Mouse (Mus musculus): ENCODE results near the gene Klhdc8b. TPM values are rescaled to one million over a fixed set of nuclear protein-coding genes. Genes with fewer than 3 reads are reported as not detected.

The Klhdc8b gene
- polyA plus RNA-seq, 1 experiment = 1.4 TPM

GRCm38 (mm10) chr9:108449860-108450259, 11.5 kb downstream of the Klhdc8b start:
- H3K27me3 ChIP-seq (ENCODE audit: control insufficient read depth, insufficient read depth, insufficient read length) = peaks cover 11% of the 10 kb centered on the region
- H3K4me3 ChIP-seq (ENCODE audit: insufficient read depth, poor library complexity, severe bottlenecking) = no peak overlapping the region
- TF ChIP-seq MYOD1 (IDR thresholded peaks at IDR 0.05; ENCODE audit: control insufficient read depth, insufficient read length, low read depth) (no peak), MAX (IDR thresholded peaks at IDR 0.05) (no peak), MYOG (IDR thresholded peaks at IDR 0.05; ENCODE audit: control insufficient read depth, extremely low read depth, insufficient read length) (no peak)

GRCm38 (mm10) chr9:108445125-108445524, 16.3 kb downstream of the Klhdc8b start:
- H3ac ChIP-seq (ENCODE audit: control insufficient read depth, insufficient read length, low read depth) = no peak overlapping the region
- H3K4me3 ChIP-seq (ENCODE audit: insufficient read depth, poor library complexity, severe bottlenecking) = no peak overlapping the region
- no peak for TF ChIP-seq CTCF (IDR thresholded peaks at IDR 0.05; ENCODE audit: control insufficient read depth, insufficient read depth, insufficient read length)
- TF ChIP-seq MAX (IDR thresholded peaks at IDR 0.05) = no peak
- TF ChIP-seq FOSL1 (IDR thresholded peaks at IDR 0.05; ENCODE audit: insufficient read depth, low read length, poor library complexity, severe bottlenecking) = no peak
- no peak for TF ChIP-seq MYOD1 (IDR thresholded peaks at IDR 0.05; ENCODE audit: control insufficient read depth, insufficient read length, low read depth)
- no peak for TF ChIP-seq USF1 (IDR thresholded peaks at IDR 0.05; ENCODE audit: low read depth)
- no peak for TF ChIP-seq CEBPB (IDR thresholded peaks at IDR 0.05; ENCODE audit: low read depth)
- no peak for TF ChIP-seq MYOG (IDR thresholded peaks at IDR 0.05; ENCODE audit: control insufficient read depth, extremely low read depth, insufficient read length)
- H3K36me3 ChIP-seq (ENCODE audit: control insufficient read depth, insufficient read depth) = no peaks in the 10 kb centered on the region
- H3K79me3 ChIP-seq (ENCODE audit: low read depth) = no peaks in the 10 kb centered on the region
- no peaks in the 10 kb centered on the region for H3K79me2 ChIP-seq (ENCODE audit: control insufficient read depth, insufficient read depth)
- H3K27me3 ChIP-seq (ENCODE audit: control insufficient read depth, insufficient read depth, insufficient read length) = peaks cover 16% of the 10 kb centered on the region

More at GRCm38 (mm10) chr9:108449860-108450259, 11.5 kb downstream of the Klhdc8b start:
- Histone ChIP-seq H3K79me3 (ENCODE audit: low read depth) (no peaks in the 10 kb centered on the region), H3K79me2 (ENCODE audit: control insufficient read depth, insufficient read depth) (no peaks in the 10 kb centered on the region), H3ac (ENCODE audit: control insufficient read depth, insufficient read length, low read depth) (no peak overlapping the region), H3K36me3 (ENCODE audit: control insufficient read depth, insufficient read depth) (no peaks in the 10 kb centered on the region)

- H3K36me3 ChIP-seq (ENCODE audit: control insufficient read depth, insufficient read depth) = no peaks in the 10 kb centered on the region
- H3K27me3 ChIP-seq (ENCODE audit: control insufficient read depth, insufficient read depth, insufficient read length) = peaks cover 32% of the 10 kb centered on the region
- no peak for TF ChIP-seq CEBPB (IDR thresholded peaks at IDR 0.05; ENCODE audit: low read depth)
- no peak for TF ChIP-seq USF1 (IDR thresholded peaks at IDR 0.05; ENCODE audit: low read depth)
- no peak for TF ChIP-seq MAX (IDR thresholded peaks at IDR 0.05)
- TF ChIP-seq MYOG (IDR thresholded peaks at IDR 0.05; ENCODE audit: control insufficient read depth, extremely low read depth, insufficient read length) = no peak
- no peak for TF ChIP-seq CTCF (IDR thresholded peaks at IDR 0.05; ENCODE audit: control insufficient read depth, insufficient read depth, insufficient read length)
- TF ChIP-seq FOSL1 (IDR thresholded peaks at IDR 0.05; ENCODE audit: insufficient read depth, low read length, poor library complexity, severe bottlenecking) = no peak
- TF ChIP-seq MYOD1 (IDR thresholded peaks at IDR 0.05; ENCODE audit: control insufficient read depth, insufficient read length, low read depth) = no peak
- no peaks in the 10 kb centered on the region for H3K79me2 ChIP-seq (ENCODE audit: control insufficient read depth, insufficient read depth)
- no peak overlapping the region for H3K4me3 ChIP-seq (ENCODE audit: insufficient read depth, poor library complexity, severe bottlenecking)
- no peak overlapping the region for H3ac ChIP-seq (ENCODE audit: control insufficient read depth, insufficient read length, low read depth)
- H3K79me3 ChIP-seq (ENCODE audit: low read depth) = no peaks in the 10 kb centered on the region
These were observed 20.0 kb downstream of the Klhdc8b start for GRCm38 (mm10) chr9:108441236-108441919.

GRCm38 (mm10) chr9:108440485-108440884, 20.9 kb downstream of the Klhdc8b start:
- H3K27me3 ChIP-seq (ENCODE audit: control insufficient read depth, insufficient read depth, insufficient read length) = peaks cover 34% of the 10 kb centered on the region
- no peaks in the 10 kb centered on the region for H3K36me3 ChIP-seq (ENCODE audit: control insufficient read depth, insufficient read depth)
- H3ac ChIP-seq (ENCODE audit: control insufficient read depth, insufficient read length, low read depth) = no peak overlapping the region
- H3K4me3 ChIP-seq (ENCODE audit: insufficient read depth, poor library complexity, severe bottlenecking) = no peak overlapping the region
- no peak for TF ChIP-seq MYOD1 (IDR thresholded peaks at IDR 0.05; ENCODE audit: control insufficient read depth, insufficient read length, low read depth)
- TF ChIP-seq CTCF (IDR thresholded peaks at IDR 0.05; ENCODE audit: control insufficient read depth, insufficient read depth, insufficient read length) = no peak
- no peak for TF ChIP-seq MYOG (IDR thresholded peaks at IDR 0.05; ENCODE audit: control insufficient read depth, extremely low read depth, insufficient read length)
- TF ChIP-seq FOSL1 (IDR thresholded peaks at IDR 0.05; ENCODE audit: insufficient read depth, low read length, poor library complexity, severe bottlenecking) = no peak
- H3K79me2 ChIP-seq (ENCODE audit: control insufficient read depth, insufficient read depth) = no peaks in the 10 kb centered on the region
- H3K79me3 ChIP-seq (ENCODE audit: low read depth) = no peaks in the 10 kb centered on the region

GRCm38 (mm10) chr9:108439176-108439575, 22.2 kb downstream of the Klhdc8b start:
- H3ac ChIP-seq (ENCODE audit: control insufficient read depth, insufficient read length, low read depth) = no peak overlapping the region
- H3K79me2 ChIP-seq (ENCODE audit: control insufficient read depth, insufficient read depth) = no peaks in the 10 kb centered on the region
- TF ChIP-seq MYOG (IDR thresholded peaks at IDR 0.05; ENCODE audit: control insufficient read depth, extremely low read depth, insufficient read length) (no peak), MAX (IDR thresholded peaks at IDR 0.05) (no peak), CTCF (IDR thresholded peaks at IDR 0.05; ENCODE audit: control insufficient read depth, insufficient read depth, insufficient read length) (no peak), USF1 (IDR thresholded peaks at IDR 0.05; ENCODE audit: low read depth) (no peak), MYOD1 (IDR thresholded peaks at IDR 0.05; ENCODE audit: control insufficient read depth, insufficient read length, low read depth) (no peak), FOSL1 (IDR thresholded peaks at IDR 0.05; ENCODE audit: insufficient read depth, low read length, poor library complexity, severe bottlenecking) (no peak), CEBPB (IDR thresholded peaks at IDR 0.05; ENCODE audit: low read depth) (no peak)
- H3K79me3 ChIP-seq (ENCODE audit: low read depth) = no peaks in the 10 kb centered on the region
- peaks cover 27% of the 10 kb centered on the region for H3K27me3 ChIP-seq (ENCODE audit: control insufficient read depth, insufficient read depth, insufficient read length)
- no peak overlapping the region for H3K4me3 ChIP-seq (ENCODE audit: insufficient read depth, poor library complexity, severe bottlenecking)
- H3K36me3 ChIP-seq (ENCODE audit: control insufficient read depth, insufficient read depth) = no peaks in the 10 kb centered on the region

GRCm38 (mm10) chr9:108436182-108436581, 25.2 kb downstream of the Klhdc8b start, which contains the start of gene BC048562:
Gene BC048562 (plus strand): TSS chr9:108436482.
- Histone ChIP-seq H3K4me3 (ENCODE audit: insufficient read depth, poor library complexity, severe bottlenecking) (no peak within 1 kb of the TSS), H3K27me3 (ENCODE audit: control insufficient read depth, insufficient read depth, insufficient read length) (peaks cover 27% of the 10 kb centered on the region), H3K79me2 (ENCODE audit: control insufficient read depth, insufficient read depth) (no peaks in the 10 kb centered on the region), H3ac (ENCODE audit: control insufficient read depth, insufficient read length, low read depth) (no peak within 1 kb of the TSS), H3K79me3 (ENCODE audit: low read depth) (no peaks in the 10 kb centered on the region), H3K36me3 (ENCODE audit: control insufficient read depth, insufficient read depth) (no peaks in the 10 kb centered on the region)
- no peak for TF ChIP-seq CEBPB (IDR thresholded peaks at IDR 0.05; ENCODE audit: low read depth)
- no peak for TF ChIP-seq CTCF (IDR thresholded peaks at IDR 0.05; ENCODE audit: control insufficient read depth, insufficient read depth, insufficient read length)
- TF ChIP-seq FOSL1 (IDR thresholded peaks at IDR 0.05; ENCODE audit: insufficient read depth, low read length, poor library complexity, severe bottlenecking) = no peak
- no peak for TF ChIP-seq MYOG (IDR thresholded peaks at IDR 0.05; ENCODE audit: control insufficient read depth, extremely low read depth, insufficient read length)
- no peak for TF ChIP-seq USF1 (IDR thresholded peaks at IDR 0.05; ENCODE audit: low read depth)
- TF ChIP-seq MAX (IDR thresholded peaks at IDR 0.05) = no peak
- no peak for TF ChIP-seq MYOD1 (IDR thresholded peaks at IDR 0.05; ENCODE audit: control insufficient read depth, insufficient read length, low read depth)

Data from C2C12 (cell line).